Mouse (Mus musculus) forebrain, embryonic 12.5 days (tissue): ENCODE data around the gene Olfr156. TPM values are rescaled to one million over a fixed set of nuclear protein-coding genes. Genes with fewer than 3 reads are reported as not detected.

Experiments
- ATAC-seq: fragments of 200-750 bp; cut with Nextera tagmentation; 2 replicates; pipeline ENCODE4 v1.8.0; 2017; ENCODE audit warnings: moderate TSS enrichment; ENCODE audit not compliant: low FRiP score
- H3K27ac ChIP-seq: fragments of 300-500 bp; sonication (generic); 2 replicates; pipeline ENCODE4 v1.5.1; 2016; ENCODE audit warnings: mild to moderate bottlenecking
- H3K27me3 ChIP-seq: fragments of 300-500 bp; sonication (generic); 2 replicates; pipeline ENCODE4 v1.6.1; 2016; ENCODE audit warnings: mild to moderate bottlenecking
- H3K36me3 ChIP-seq: fragments of 300-500 bp; sonication (generic); replicated peaks from 2 replicates; pipeline ENCODE4 v1.6.1; 2016; ENCODE audit warnings: mild to moderate bottlenecking
- H3K4me1 ChIP-seq: fragments of 300-500 bp; sonication (generic); 2 replicates; pipeline ENCODE4 v1.6.1; 2016
- H3K4me2 ChIP-seq: fragments of 300-500 bp; sonication (generic); 2 replicates; pipeline ENCODE4 v1.6.1; 2016; ENCODE audit warnings: mild to moderate bottlenecking, moderate library complexity
- H3K4me3 ChIP-seq: fragments of 300-500 bp; sonication (generic); replicated peaks from 2 replicates; pipeline ENCODE4 v1.5.1; 2016; ENCODE audit warnings: mild to moderate bottlenecking
- H3K9ac ChIP-seq: fragments of 300-500 bp; sonication (generic); 2 replicates; pipeline ENCODE4 v1.6.1; 2016; ENCODE audit warnings: mild to moderate bottlenecking
- H3K9me3 ChIP-seq: fragments of 300-500 bp; sonication (generic); 2 replicates; pipeline ENCODE4 v1.6.1; 2016
- WGBS: fragments of 180-500 bp; shearing (Covaris S2); methylation state at CpG from one replicate; pipeline ENCODE4 v1.1.7; 2016; 5-methylcytosine and 5-hydroxymethylcytosine counted together
- polyA plus RNA-seq: library from polyadenylated mRNA; unstranded; fragments of >200 nt; fragmentation: Nextera tagmentation; extraction: Ambion mirVana; gene quantifications from 2 replicates; pipeline ENCODE4 v1.2.1, GENCODE M21; 2016

Olfr156 gene
- polyA plus RNA-seq, result not detected in 2 replicates

GRCm38 (mm10) chr4:43823845-43824337 lies at the start of gene Olfr156:
Gene Olfr156, minus strand, starts transcription at chr4:43823895.
- 10% methylated on average over 7 of the region's 7 CpGs for WGBS
- no peaks in the 10 kb centered on the region for H3K36me3 ChIP-seq
- no peak within 1 kb of the TSS for H3K4me3 ChIP-seq

GRCm38 (mm10) chr4:43869821-43870220 lies 46.1 kb upstream of the Olfr156 start:
- Histone ChIP-seq H3K4me3 (no peak overlapping the region), H3K27ac (no peak overlapping the region), H3K4me1 (peaks cover 5% of the 10 kb centered on the region), H3K9me3 (0 out of 2 replicates have a peak, but pooled peaks cover 5% of the 10 kb centered on the region), H3K27me3 (0 out of 2 replicates have a peak, but pooled peaks cover 5% of the 10 kb centered on the region), H3K36me3 (no peaks in the 10 kb centered on the region), H3K9ac (no peak overlapping the region), H3K4me2 (no peak overlapping the region)
- no peak for ATAC-seq
- 87% methylated on average over 10 of the region's 10 CpGs for WGBS

More at GRCm38 (mm10) chr4:43823845-43824337, at the start of gene Olfr156:
- H3K27me3 ChIP-seq, result no peaks in the 10 kb centered on the region
- H3K9me3 ChIP-seq, result no peaks in the 10 kb centered on the region
- no peak within 1 kb of the TSS; the same call in 1 of the 2 replicates for H3K9ac ChIP-seq
- H3K4me1 ChIP-seq, result no peaks in the 10 kb centered on the region
- no peak within 1 kb of the TSS for H3K4me2 ChIP-seq
- no peak within 1 kb of the TSS for H3K27ac ChIP-seq
- no peak for ATAC-seq

GRCm38 (mm10) chr4:43863298-43863697 lies 39.6 kb upstream of the Olfr156 start:
- Histone ChIP-seq H3K9ac (no peak overlapping the region), H3K4me1 (no peaks in the 10 kb centered on the region), H3K4me2 (no peak overlapping the region), H3K27me3 (peaks cover 3% of the 10 kb centered on the region; the same call in 1 of the 2 replicates), H3K9me3 (no peaks in the 10 kb centered on the region), H3K36me3 (no peaks in the 10 kb centered on the region), H3K27ac (no peak overlapping the region), H3K4me3 (no peak overlapping the region)
- no peak for ATAC-seq
- 66% methylated on average over 4 of the region's 4 CpGs for WGBS

- H3K4me3 ChIP-seq, result no peak overlapping the region
- 0 out of 2 replicates have a peak overlapping the region, but pooled peaks have one; percentile 2 for H3K9ac ChIP-seq
- H3K27ac ChIP-seq, result no peak overlapping the region
- no peaks in the 10 kb centered on the region for H3K4me1 ChIP-seq
- H3K36me3 ChIP-seq, result no peaks in the 10 kb centered on the region
- no peaks in the 10 kb centered on the region for H3K9me3 ChIP-seq
- H3K27me3 ChIP-seq, result peaks cover 3% of the 10 kb centered on the region; the same call in 1 of the 2 replicates
- no peak for ATAC-seq
- WGBS, result 22% methylated on average over 14 of the region's 14 CpGs
- H3K4me2 ChIP-seq, result no peak overlapping the region
These were observed 37.2 kb upstream of the Olfr156 start for GRCm38 (mm10) chr4:43860744-43861519.

GRCm38 (mm10) chr4:43859886-43860285 lies 36.2 kb upstream of the Olfr156 start:
- Histone ChIP-seq H3K4me2 (no peak overlapping the region), H3K4me3 (no peak overlapping the region), H3K4me1 (no peaks in the 10 kb centered on the region), H3K9me3 (no peaks in the 10 kb centered on the region), H3K27me3 (peaks cover 3% of the 10 kb centered on the region; the same call in 1 of the 2 replicates), H3K36me3 (no peaks in the 10 kb centered on the region), H3K9ac (no peak overlapping the region), H3K27ac (no peak overlapping the region)
- whole genome bisulfite sequencing, result 87% methylated on average over 10 of the region's 10 CpGs
- ATAC-seq, result no peak

GRCm38 (mm10) chr4:43854101-43854500 lies 30.4 kb upstream of the Olfr156 start:
- WGBS, result 75% methylated on average over 8 of the region's 8 CpGs
- no peaks in the 10 kb centered on the region for H3K27me3 ChIP-seq
- ATAC-seq, result no peak

GRCm38 (mm10) chr4:43851265-43851664 lies 27.6 kb upstream of the Olfr156 start, which contains the start of gene Olfr155:
Gene Olfr155, plus strand, starts transcription at chr4:43851565.
- Histone ChIP-seq H3K9me3 (no peaks in the 10 kb centered on the region), H3K27me3 (no peaks in the 10 kb centered on the region), H3K27ac (no peak within 1 kb of the TSS), H3K4me3 (no peak within 1 kb of the TSS), H3K4me1 (no peaks in the 10 kb centered on the region), H3K4me2 (no peak within 1 kb of the TSS), H3K9ac (no peak within 1 kb of the TSS), H3K36me3 (no peaks in the 10 kb centered on the region)
- ATAC-seq, result no peak
- 84% methylated on average over 6 of the region's 6 CpGs for WGBS

More at GRCm38 (mm10) chr4:43854101-43854500, 30.4 kb upstream of the Olfr156 start:
- Histone ChIP-seq H3K27ac (no peak overlapping the region), H3K4me3 (no peak overlapping the region), H3K36me3 (no peaks in the 10 kb centered on the region), H3K9me3 (no peaks in the 10 kb centered on the region), H3K4me1 (no peaks in the 10 kb centered on the region), H3K4me2 (no peak overlapping the region), H3K9ac (no peak overlapping the region)

GRCm38 (mm10) chr4:43840101-43840500 lies 16.4 kb upstream of the Olfr156 start, which contains the start of gene Olfr157:
Gene Olfr157, minus strand, starts transcription at chr4:43840201.
- H3K27me3 ChIP-seq, result no peaks in the 10 kb centered on the region
- no peak within 1 kb of the TSS for H3K4me3 ChIP-seq
- H3K4me2 ChIP-seq, result no peak within 1 kb of the TSS
- 64% methylated on average over 1 of the region's 1 CpGs for WGBS
- no peaks in the 10 kb centered on the region for H3K36me3 ChIP-seq
- H3K27ac ChIP-seq, result no peak within 1 kb of the TSS
- no peak within 1 kb of the TSS for H3K9ac ChIP-seq
- H3K9me3 ChIP-seq, result 0 out of 2 replicates have a peak, but pooled peaks cover 4% of the 10 kb centered on the region
- no peak for ATAC-seq
- no peaks in the 10 kb centered on the region for H3K4me1 ChIP-seq

- H3K36me3 ChIP-seq, result no peaks in the 10 kb centered on the region
- no peaks in the 10 kb centered on the region for H3K4me1 ChIP-seq
- 77% methylated on average over 3 of the region's 3 CpGs for WGBS
- ATAC-seq, result no peak
- H3K27me3 ChIP-seq, result no peaks in the 10 kb centered on the region
- H3K27ac ChIP-seq, result no peak overlapping the region
- no peaks in the 10 kb centered on the region for H3K9me3 ChIP-seq
- H3K9ac ChIP-seq, result no peak overlapping the region
- H3K4me2 ChIP-seq, result no peak overlapping the region
- H3K4me3 ChIP-seq, result no peak overlapping the region
These were observed 14.6 kb upstream of the Olfr156 start for GRCm38 (mm10) chr4:43838326-43838725.

GRCm38 (mm10) chr4:43834749-43835148 lies 11.1 kb upstream of the Olfr156 start:
- no peak overlapping the region for H3K27ac ChIP-seq
- no peak overlapping the region for H3K4me2 ChIP-seq
- H3K4me3 ChIP-seq, result no peak overlapping the region
- no peaks in the 10 kb centered on the region for H3K27me3 ChIP-seq
- no peak for ATAC-seq
- H3K36me3 ChIP-seq, result no peaks in the 10 kb centered on the region
- no peak overlapping the region for H3K9ac ChIP-seq
- 70% methylated on average over 4 of the region's 4 CpGs for WGBS
- no peaks in the 10 kb centered on the region for H3K4me1 ChIP-seq
- H3K9me3 ChIP-seq, result no peaks in the 10 kb centered on the region

GRCm38 (mm10) chr4:43833752-43834151 lies 10.1 kb upstream of the Olfr156 start:
- no peaks in the 10 kb centered on the region for H3K4me1 ChIP-seq
- H3K4me2 ChIP-seq, result no peak overlapping the region
- 58% methylated on average over 5 of the region's 5 CpGs for WGBS
- no peak overlapping the region for H3K9ac ChIP-seq
- H3K36me3 ChIP-seq, result no peaks in the 10 kb centered on the region
- H3K9me3 ChIP-seq, result no peaks in the 10 kb centered on the region
- no peak for ATAC-seq
- no peak overlapping the region for H3K27ac ChIP-seq
- no peaks in the 10 kb centered on the region for H3K27me3 ChIP-seq
- H3K4me3 ChIP-seq, result no peak overlapping the region

- WGBS, result 74% methylated on average over 5 of the region's 5 CpGs
- H3K27ac ChIP-seq, result no peak overlapping the region
- no peaks in the 10 kb centered on the region for H3K27me3 ChIP-seq
- H3K9ac ChIP-seq, result no peak overlapping the region
- no peaks in the 10 kb centered on the region for H3K36me3 ChIP-seq
- no peak overlapping the region for H3K4me2 ChIP-seq
- H3K9me3 ChIP-seq, result no peaks in the 10 kb centered on the region
- ATAC-seq, result no peak
- no peaks in the 10 kb centered on the region for H3K4me1 ChIP-seq
- H3K4me3 ChIP-seq, result no peak overlapping the region
These were observed 8.3 kb upstream of the Olfr156 start for GRCm38 (mm10) chr4:43832031-43832430.
